Mouse (Mus musculus): ENCODE results near the gene Bcan. TPM values are rescaled to one million over a fixed set of nuclear protein-coding genes. Genes with fewer than 3 reads are reported as not detected.

Bcan gene
- polyA plus RNA-seq, 1 experiment: 0.95 TPM

- WGBS: 64% methylated on average over 8 of the region's 8 CpGs
- Histone ChIP-seq H3K4me3 (replicated peaks; ENCODE audit: control insufficient read depth, low read depth, low read length) (no peak overlapping the region), H3K4me1 (ENCODE audit: control insufficient read depth, insufficient read depth, low read length) (no peaks in the 10 kb centered on the region), H3K27ac (ENCODE audit: control insufficient read depth, insufficient read depth, low read depth, low read length, poor library complexity) (no peak overlapping the region)
- TF ChIP-seq CTCF (IDR thresholded peaks at IDR 0.05; ENCODE audit: control insufficient read depth, insufficient read depth, low read length) (no peak), POLR2A (IDR thresholded peaks at IDR 0.05; ENCODE audit: borderline replicate concordance, control insufficient read depth, low read depth, low read length) (no peak)
Measured at GRCm38 (mm10) chr3:87972203-87972664, 27.8 kb downstream of the Bcan start.

DNA sequence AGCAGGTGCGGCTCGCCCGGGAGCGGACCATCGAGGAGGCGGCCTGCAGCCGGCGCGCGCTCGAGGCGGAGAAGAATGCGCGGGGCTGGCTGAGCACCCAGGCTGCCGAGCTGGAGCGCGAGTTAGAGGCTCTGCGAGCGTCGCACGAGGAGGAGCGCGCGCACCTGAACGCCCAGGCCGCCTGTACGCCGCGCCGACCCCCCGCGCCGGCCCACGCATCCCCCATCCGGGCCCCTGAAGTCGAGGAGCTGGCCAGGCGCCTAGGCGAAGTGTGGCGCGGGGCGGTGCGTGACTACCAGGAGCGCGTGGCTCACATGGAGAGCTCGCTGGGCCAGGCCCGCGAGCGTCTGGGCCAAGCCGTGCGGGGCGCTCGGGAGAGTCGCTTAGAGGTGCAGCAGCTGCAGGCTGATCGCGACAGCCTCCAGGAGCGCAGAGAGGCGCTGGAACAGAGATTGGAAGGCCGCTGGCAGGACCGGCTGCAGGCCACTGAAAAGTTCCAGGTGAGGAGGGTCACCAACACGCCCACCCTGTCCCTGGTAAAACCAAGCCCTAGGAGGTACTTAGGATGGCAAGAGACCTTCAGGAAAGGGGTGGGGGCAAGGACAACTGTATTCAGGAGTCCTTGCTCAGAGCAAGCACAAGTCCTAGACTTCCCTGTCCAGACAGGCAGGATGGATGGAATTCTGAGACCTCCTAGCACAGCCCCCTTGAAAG, 28.4 kb downstream of the Bcan start:
- TF ChIP-seq POLR2A (IDR thresholded peaks at IDR 0.05; ENCODE audit: borderline replicate concordance, control insufficient read depth, low read depth, low read length): no peak
- TF ChIP-seq CTCF (IDR thresholded peaks at IDR 0.05; ENCODE audit: control insufficient read depth, insufficient read depth, low read length): no peak
- no peak overlapping the region for H3K4me3 ChIP-seq (replicated peaks; ENCODE audit: control insufficient read depth, low read depth, low read length)
- H3K27ac ChIP-seq (ENCODE audit: control insufficient read depth, insufficient read depth, low read depth, low read length, poor library complexity): no peak overlapping the region; the same call in 1 of the 2 replicates
- WGBS: 5% methylated on average over 60 of the region's 60 CpGs
- no peaks in the 10 kb centered on the region for H3K4me1 ChIP-seq (ENCODE audit: control insufficient read depth, insufficient read depth, low read length)

GRCm38 (mm10) chr3:87970939-87971488, 29.0 kb downstream of the Bcan start, which contains the start of gene Nes:
Gene Nes, plus strand, starts transcription at chr3:87971078.
- Histone ChIP-seq H3K27ac (ENCODE audit: control insufficient read depth, insufficient read depth, low read depth, low read length, poor library complexity) (no peak within 1 kb of the TSS; the same call in 1 of the 2 replicates), H3K4me3 (replicated peaks; ENCODE audit: control insufficient read depth, low read depth, low read length) (no peak within 1 kb of the TSS), H3K4me1 (ENCODE audit: control insufficient read depth, insufficient read depth, low read length) (no peaks in the 10 kb centered on the region)
- WGBS: 2% methylated on average over 44 of the region's 44 CpGs
- no peak for TF ChIP-seq POLR2A (IDR thresholded peaks at IDR 0.05; ENCODE audit: borderline replicate concordance, control insufficient read depth, low read depth, low read length)
- no peak for TF ChIP-seq CTCF (IDR thresholded peaks at IDR 0.05; ENCODE audit: control insufficient read depth, insufficient read depth, low read length)

- TF ChIP-seq CTCF (IDR thresholded peaks at IDR 0.05; ENCODE audit: control insufficient read depth, insufficient read depth, low read length) (0 out of 2 replicates have a peak, but pooled peaks have one; percentile 11), POLR2A (IDR thresholded peaks at IDR 0.05; ENCODE audit: borderline replicate concordance, control insufficient read depth, low read depth, low read length) (no peak)
Measured at GRCm38 (mm10) chr3:87970184-87970938, 29.7 kb downstream of the Bcan start.

DNA sequence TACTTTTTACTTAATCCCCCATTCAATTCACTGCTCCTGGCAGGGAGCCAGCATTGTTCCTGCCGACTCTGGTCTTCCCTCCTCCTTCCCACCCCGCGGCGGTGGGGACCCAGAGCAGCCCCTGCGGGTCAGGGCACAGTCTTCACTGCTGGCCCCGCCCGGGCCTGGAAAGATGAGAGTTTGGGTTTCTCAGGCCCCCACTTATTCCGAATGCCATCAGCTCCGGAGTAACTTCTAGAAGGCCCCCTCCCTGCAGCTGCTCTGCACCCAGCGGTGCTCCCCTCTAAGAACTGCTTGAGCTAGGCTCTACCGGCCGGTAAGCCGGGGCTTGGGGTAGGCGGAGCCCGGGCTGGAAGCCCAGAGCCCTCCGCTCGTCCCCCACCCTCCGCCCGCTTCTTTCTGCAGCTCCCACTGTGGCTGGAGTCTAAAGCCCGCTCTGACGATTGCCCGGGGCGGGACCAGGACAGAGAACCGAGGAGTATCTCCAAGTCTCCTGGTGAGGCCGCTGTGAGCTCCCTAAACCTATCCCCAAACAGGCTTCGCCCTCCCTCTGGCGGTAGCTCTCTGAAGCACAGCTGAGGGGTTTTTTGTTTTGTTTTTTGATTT, 39.3 kb downstream of the Bcan start:
- no peaks in the 10 kb centered on the region for H3K4me1 ChIP-seq (ENCODE audit: control insufficient read depth, insufficient read depth, low read length)
- TF ChIP-seq CTCF (IDR thresholded peaks at IDR 0.05; ENCODE audit: control insufficient read depth, insufficient read depth, low read length): peak; percentile 76
- TF ChIP-seq POLR2A (IDR thresholded peaks at IDR 0.05; ENCODE audit: borderline replicate concordance, control insufficient read depth, low read depth, low read length): no peak
- no peak overlapping the region for H3K4me3 ChIP-seq (replicated peaks; ENCODE audit: control insufficient read depth, low read depth, low read length)
- WGBS: under 1% methylated on average over 27 of the region's 27 CpGs
- H3K27ac ChIP-seq (ENCODE audit: control insufficient read depth, insufficient read depth, low read depth, low read length, poor library complexity): no peak overlapping the region

More at GRCm38 (mm10) chr3:87970184-87970938, 29.7 kb downstream of the Bcan start:
- Histone ChIP-seq H3K4me3 (replicated peaks; ENCODE audit: control insufficient read depth, low read depth, low read length) (no peak overlapping the region), H3K27ac (ENCODE audit: control insufficient read depth, insufficient read depth, low read depth, low read length, poor library complexity) (no peak overlapping the region), H3K4me1 (ENCODE audit: control insufficient read depth, insufficient read depth, low read length) (no peaks in the 10 kb centered on the region)
- WGBS: 5% methylated on average over 21 of the region's 21 CpGs

GRCm38 (mm10) chr3:87960191-87960585, 39.8 kb downstream of the Bcan start:
- 38% methylated on average over 10 of the region's 10 CpGs for WGBS
- TF ChIP-seq CTCF (IDR thresholded peaks at IDR 0.05; ENCODE audit: control insufficient read depth, insufficient read depth, low read length) (no peak), POLR2A (IDR thresholded peaks at IDR 0.05; ENCODE audit: borderline replicate concordance, control insufficient read depth, low read depth, low read length) (no peak)
- Histone ChIP-seq H3K4me1 (ENCODE audit: control insufficient read depth, insufficient read depth, low read length) (no peaks in the 10 kb centered on the region), H3K27ac (ENCODE audit: control insufficient read depth, insufficient read depth, low read depth, low read length, poor library complexity) (no peak overlapping the region), H3K4me3 (replicated peaks; ENCODE audit: control insufficient read depth, low read depth, low read length) (no peak overlapping the region)

DNA sequence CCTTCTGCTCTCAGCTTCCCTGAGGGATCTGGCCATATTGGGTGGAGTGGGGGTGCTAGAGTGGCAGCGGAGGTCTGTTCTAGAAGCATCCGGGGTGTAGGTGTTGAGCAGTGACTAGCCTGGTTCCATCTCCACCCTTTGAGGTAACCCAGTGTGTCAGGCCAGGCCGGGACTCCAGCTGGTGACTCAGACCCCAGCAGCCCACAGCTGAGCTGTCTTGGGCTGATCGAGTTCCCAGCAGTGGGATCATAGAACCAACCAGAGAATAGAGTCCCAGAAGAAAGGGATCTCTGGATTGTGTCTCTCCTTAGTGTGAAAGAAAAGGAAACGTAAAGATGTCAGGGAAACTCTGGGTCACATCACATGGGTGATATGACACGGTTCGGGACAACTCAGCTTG, 40.7 kb downstream of the Bcan start:
- WGBS: 64% methylated on average over 7 of the region's 7 CpGs
- Histone ChIP-seq H3K27ac (ENCODE audit: control insufficient read depth, insufficient read depth, low read depth, low read length, poor library complexity) (no peak overlapping the region), H3K4me1 (ENCODE audit: control insufficient read depth, insufficient read depth, low read length) (no peaks in the 10 kb centered on the region), H3K4me3 (replicated peaks; ENCODE audit: control insufficient read depth, low read depth, low read length) (no peak overlapping the region)
- TF ChIP-seq POLR2A (IDR thresholded peaks at IDR 0.05; ENCODE audit: borderline replicate concordance, control insufficient read depth, low read depth, low read length) (no peak), CTCF (IDR thresholded peaks at IDR 0.05; ENCODE audit: control insufficient read depth, insufficient read depth, low read length) (no peak)

- TF ChIP-seq POLR2A (IDR thresholded peaks at IDR 0.05; ENCODE audit: borderline replicate concordance, control insufficient read depth, low read depth, low read length) (no peak), CTCF (IDR thresholded peaks at IDR 0.05; ENCODE audit: control insufficient read depth, insufficient read depth, low read length) (no peak)
Measured at GRCm38 (mm10) chr3:87958967-87959366, 41.1 kb downstream of the Bcan start.

More at GRCm38 (mm10) chr3:87958967-87959366, 41.1 kb downstream of the Bcan start:
- WGBS: 12% methylated on average over 1 of the region's 1 CpGs
- Histone ChIP-seq H3K4me3 (replicated peaks; ENCODE audit: control insufficient read depth, low read depth, low read length) (no peak overlapping the region), H3K27ac (ENCODE audit: control insufficient read depth, insufficient read depth, low read depth, low read length, poor library complexity) (no peak overlapping the region), H3K4me1 (ENCODE audit: control insufficient read depth, insufficient read depth, low read length) (no peaks in the 10 kb centered on the region)

All from bone marrow, adult 2 months (tissue).